Mouse (Mus musculus): Measurements from ENCODE around the gene Limch1. TPM values are rescaled to one million over a fixed set of nuclear protein-coding genes. Genes with fewer than 3 reads are reported as not detected.

The Limch1 gene
- polyA plus RNA-seq, 1 experiment from 2014 or later, result 48.4 TPM

DNA sequence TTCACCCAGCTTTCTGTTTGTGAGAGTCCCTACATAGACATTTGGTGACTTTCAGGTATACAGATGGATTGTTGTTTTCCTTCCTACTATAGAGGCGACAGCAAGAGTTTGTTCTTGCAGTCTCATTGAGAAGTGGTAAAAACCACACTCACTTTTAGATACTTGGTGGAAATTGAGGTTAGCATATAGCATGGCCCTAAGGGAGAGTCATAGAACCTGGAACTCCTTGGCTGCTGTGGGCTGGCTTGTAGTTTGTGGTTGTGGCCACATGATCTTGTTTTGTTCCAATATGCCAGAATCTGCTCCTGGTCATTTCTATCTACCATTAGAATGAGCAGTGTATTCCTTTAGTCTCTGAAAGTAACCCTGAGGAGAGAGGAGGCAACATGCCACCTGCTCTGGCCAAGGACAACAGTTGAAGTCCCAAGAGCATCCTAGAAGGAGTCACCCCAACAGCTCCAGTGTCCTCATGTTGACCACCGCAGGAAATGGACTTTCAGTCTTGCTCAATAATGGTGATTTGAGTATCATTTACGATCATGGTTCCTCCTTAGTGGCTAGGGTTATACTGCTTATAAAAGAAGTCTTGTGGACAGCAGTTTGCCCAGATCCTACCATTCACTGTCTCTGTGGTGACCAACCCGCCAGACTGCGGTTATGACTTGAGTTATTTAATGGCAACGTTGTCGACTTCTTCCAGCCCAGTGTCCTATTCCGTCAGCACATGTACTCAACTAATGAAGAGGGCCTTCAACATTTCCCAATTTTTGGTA lies 71.7 kb downstream of the Limch1 start:
- no peak overlapping the region for H3K27ac ChIP-seq

DNA sequence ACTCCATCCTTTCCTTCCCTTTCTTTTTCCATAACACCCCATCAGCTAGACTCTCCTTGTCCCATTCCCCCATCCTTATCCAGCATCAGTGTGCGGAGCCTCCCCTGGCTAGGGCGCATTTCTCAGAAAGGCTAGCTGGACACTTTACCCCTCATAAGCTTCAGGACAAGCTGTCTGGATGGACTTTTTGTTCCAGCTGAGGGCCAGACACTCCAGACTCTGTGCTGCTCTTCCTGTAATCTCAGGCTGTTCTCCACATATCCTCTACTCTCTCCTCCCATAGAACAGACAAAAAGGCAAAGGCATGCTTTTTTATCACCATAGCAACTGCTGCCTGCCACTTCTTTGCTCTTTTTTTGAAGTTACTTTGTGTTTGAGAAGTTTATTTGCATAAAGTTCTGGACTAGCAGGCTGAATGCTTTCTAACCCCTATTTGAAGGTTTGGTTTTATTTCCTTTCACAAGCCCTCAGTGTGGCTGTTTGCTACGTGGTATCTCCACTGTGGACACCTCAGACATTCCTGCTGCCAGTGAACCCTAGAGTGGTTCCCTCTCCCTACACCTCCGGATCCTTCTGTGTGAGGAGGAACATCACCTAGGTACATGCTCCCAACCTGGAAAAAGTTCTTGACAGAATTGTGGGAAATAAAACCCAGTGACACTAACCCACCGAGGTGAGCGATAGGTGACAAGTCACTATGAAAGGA lies 77.0 kb downstream of the Limch1 start:
- Histone ChIP-seq H3K27ac (no peak overlapping the region), H3K9me3 (replicated peaks) (no peaks in the 10 kb centered on the region), H3K4me2 (no peak overlapping the region), H3K4me3 (no peak overlapping the region), H3K36me3 (ENCODE audit: poor library complexity, severe bottlenecking) (no peaks in the 10 kb centered on the region), H3K27me3 (no peaks in the 10 kb centered on the region), H3K9ac (no peak overlapping the region), H3K4me1 (peaks cover 10% of the 10 kb centered on the region)
- 66% methylated on average over 6 of the region's 6 CpGs for WGBS
- ATAC-seq, result no peak

More for the DNA sequence above, 71.7 kb downstream of the Limch1 start:
- Histone ChIP-seq H3K9ac (no peak overlapping the region), H3K36me3 (ENCODE audit: poor library complexity, severe bottlenecking) (no peaks in the 10 kb centered on the region), H3K27me3 (no peaks in the 10 kb centered on the region), H3K4me1 (peaks cover 28% of the 10 kb centered on the region), H3K4me2 (no peak overlapping the region), H3K4me3 (no peak overlapping the region), H3K9me3 (replicated peaks) (no peaks in the 10 kb centered on the region)
- no peak for ATAC-seq
- 94% methylated on average over 8 of the region's 8 CpGs for WGBS

DNA sequence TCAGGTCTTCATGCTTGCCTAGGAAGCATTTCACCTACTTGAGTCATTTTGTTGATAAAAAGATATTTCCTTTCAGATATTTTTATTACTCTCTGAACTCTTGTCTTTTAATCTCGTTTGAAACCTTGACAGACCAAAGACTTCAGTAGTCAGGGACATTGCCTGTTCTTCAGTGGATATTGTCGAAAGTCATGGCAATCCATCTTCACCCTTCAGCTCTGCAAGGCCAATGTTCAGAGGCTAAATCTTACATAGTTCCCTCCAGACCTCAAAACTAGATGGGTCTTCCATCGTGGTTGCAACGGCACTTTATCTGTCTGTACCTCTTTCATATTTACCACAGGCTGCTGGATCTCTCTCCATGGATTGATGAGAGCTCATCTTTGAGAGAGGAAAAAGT lies 80.0 kb downstream of the Limch1 start:
- Histone ChIP-seq H3K4me1 (peaks cover 10% of the 10 kb centered on the region), H3K9me3 (replicated peaks) (no peaks in the 10 kb centered on the region), H3K27me3 (no peaks in the 10 kb centered on the region), H3K36me3 (ENCODE audit: poor library complexity, severe bottlenecking) (no peaks in the 10 kb centered on the region; the same call in 1 of the 2 replicates), H3K4me3 (no peak overlapping the region), H3K4me2 (no peak overlapping the region), H3K27ac (no peak overlapping the region), H3K9ac (no peak overlapping the region)
- WGBS, result 92% methylated on average over 4 of the region's 4 CpGs
- no peak for ATAC-seq

DNA sequence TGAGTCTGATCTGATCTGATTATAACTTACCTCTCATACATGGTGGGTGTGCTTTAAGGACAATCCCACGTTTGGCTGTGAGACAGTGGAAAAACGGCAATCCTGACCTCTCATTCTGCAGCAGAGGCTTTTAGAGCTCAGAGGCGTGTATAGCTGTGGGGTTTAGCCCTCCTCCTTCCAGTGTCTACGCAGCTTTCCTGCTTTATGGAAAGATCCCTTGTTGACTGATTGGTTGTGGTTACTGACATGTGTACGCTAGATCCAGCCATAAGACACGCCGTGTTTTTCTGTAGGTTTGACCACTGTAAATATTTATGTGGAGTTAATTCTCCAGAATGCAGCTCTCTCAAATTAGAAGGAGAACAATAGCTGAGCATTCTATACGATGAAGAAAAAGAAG lies 81.2 kb downstream of the Limch1 start:
- WGBS, result 77% methylated on average over 8 of the region's 8 CpGs
- Histone ChIP-seq H3K27ac (no peak overlapping the region), H3K4me2 (no peak overlapping the region), H3K9ac (no peak overlapping the region), H3K36me3 (ENCODE audit: poor library complexity, severe bottlenecking) (no peaks in the 10 kb centered on the region; the same call in 1 of the 2 replicates), H3K27me3 (no peaks in the 10 kb centered on the region), H3K9me3 (replicated peaks) (no peaks in the 10 kb centered on the region), H3K4me1 (peaks cover 10% of the 10 kb centered on the region), H3K4me3 (no peak overlapping the region)
- ATAC-seq, result no peak

DNA sequence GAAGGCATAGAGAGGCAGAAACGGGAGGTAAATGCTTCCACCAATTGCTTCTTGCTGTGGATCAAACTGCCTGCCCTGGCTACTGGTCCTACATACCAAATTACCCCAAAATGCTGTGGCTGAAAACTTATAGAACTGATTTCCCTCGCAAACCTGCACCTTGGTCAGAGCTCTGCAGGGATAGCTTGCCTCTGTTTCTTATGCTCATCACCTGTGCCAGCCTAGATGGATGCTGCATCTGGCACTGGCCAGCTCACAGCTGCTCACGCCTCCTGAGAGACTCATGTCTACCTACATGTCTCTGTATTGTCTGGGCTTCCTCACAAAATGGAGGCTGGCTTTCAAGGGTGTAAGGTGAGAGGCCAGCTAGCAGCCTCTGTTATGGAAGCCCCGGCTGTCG lies 83.9 kb downstream of the Limch1 start:
- 90% methylated on average over 5 of the region's 5 CpGs for WGBS
- H3K4me2 ChIP-seq, result no peak overlapping the region
- no peak overlapping the region for H3K27ac ChIP-seq
- no peak for ATAC-seq
- no peaks in the 10 kb centered on the region for H3K9me3 ChIP-seq (replicated peaks)
- H3K9ac ChIP-seq, result no peak overlapping the region
- H3K36me3 ChIP-seq (ENCODE audit: poor library complexity, severe bottlenecking), result no peaks in the 10 kb centered on the region; the same call in 1 of the 2 replicates
- H3K4me3 ChIP-seq, result no peak overlapping the region
- H3K4me1 ChIP-seq, result no peaks in the 10 kb centered on the region
- H3K27me3 ChIP-seq, result no peaks in the 10 kb centered on the region

DNA sequence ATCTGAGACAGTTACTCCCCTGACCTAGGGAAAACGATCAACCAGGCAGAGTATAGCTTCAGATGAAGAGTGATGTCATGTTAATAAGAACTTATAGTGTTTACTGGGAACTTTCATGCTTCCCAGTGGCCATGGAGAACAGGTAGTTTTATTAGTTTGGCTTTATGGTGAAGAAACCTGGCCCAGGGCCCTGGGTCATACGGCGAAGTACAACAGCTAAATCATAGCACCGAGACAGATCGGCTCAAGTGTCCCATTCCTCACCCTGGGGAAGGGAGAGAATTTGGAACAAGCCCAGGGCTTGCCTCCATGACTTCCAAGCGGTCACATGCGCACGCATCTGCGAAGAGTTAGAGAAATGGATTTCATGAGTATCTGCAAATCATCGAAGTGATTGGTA lies 84.6 kb downstream of the Limch1 start:
- Histone ChIP-seq H3K9ac (no peak overlapping the region), H3K27me3 (no peaks in the 10 kb centered on the region), H3K27ac (no peak overlapping the region), H3K4me2 (no peak overlapping the region), H3K9me3 (replicated peaks) (no peaks in the 10 kb centered on the region), H3K36me3 (ENCODE audit: poor library complexity, severe bottlenecking) (no peaks in the 10 kb centered on the region; the same call in 1 of the 2 replicates), H3K4me3 (no peak overlapping the region), H3K4me1 (no peaks in the 10 kb centered on the region)
- WGBS, result 97% methylated on average over 10 of the region's 10 CpGs
- ATAC-seq, result no peak

DNA sequence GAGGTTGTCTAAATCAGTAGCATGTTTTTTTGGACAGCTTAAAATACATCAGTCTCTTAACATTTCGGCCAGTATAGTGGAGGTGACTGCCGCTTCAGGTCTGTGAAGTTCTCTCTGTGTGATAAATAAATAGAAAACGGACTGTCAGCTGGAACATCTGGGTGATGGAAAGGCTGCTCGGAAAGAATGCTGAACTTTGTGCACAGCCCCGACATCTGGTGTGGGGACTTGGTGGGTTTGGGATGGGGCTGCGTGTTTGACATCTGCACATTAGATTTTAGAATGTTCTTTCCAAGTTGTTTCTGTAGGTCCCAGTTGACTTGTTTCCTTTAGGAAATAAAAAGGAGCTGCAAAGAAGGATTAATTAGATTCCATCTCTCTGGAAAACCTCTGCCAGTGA lies 89.1 kb downstream of the Limch1 start:
- whole genome bisulfite sequencing, result 90% methylated on average over 6 of the region's 6 CpGs

DNA sequence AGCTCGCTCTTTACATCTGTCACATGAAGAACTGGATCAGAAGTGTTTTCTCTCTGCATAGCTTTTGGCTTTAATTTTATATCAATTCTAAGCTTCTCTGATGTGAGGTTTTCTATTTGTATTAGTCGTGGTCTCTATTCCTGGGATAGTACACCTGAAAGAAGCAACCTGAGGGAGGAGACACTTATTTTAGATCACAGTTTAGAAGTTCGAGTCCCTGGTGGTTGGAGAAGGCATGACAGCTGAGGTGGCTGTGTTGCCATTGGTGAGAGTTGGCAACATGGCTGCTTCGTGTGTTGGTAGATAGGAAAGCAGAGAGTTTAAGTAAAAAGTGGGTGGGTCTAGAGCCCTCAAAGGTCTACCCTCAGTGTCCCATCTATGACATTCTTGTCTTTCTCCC lies 91.3 kb downstream of the Limch1 start:
- no peaks in the 10 kb centered on the region for H3K36me3 ChIP-seq (ENCODE audit: poor library complexity, severe bottlenecking)
- H3K27ac ChIP-seq, result no peak overlapping the region
- WGBS, result 88% methylated on average over 4 of the region's 4 CpGs
- no peaks in the 10 kb centered on the region for H3K9me3 ChIP-seq (replicated peaks)
- no peak overlapping the region for H3K9ac ChIP-seq
- no peaks in the 10 kb centered on the region for H3K27me3 ChIP-seq
- no peak overlapping the region for H3K4me2 ChIP-seq
- no peaks in the 10 kb centered on the region for H3K4me1 ChIP-seq
- ATAC-seq, result no peak
- no peak overlapping the region for H3K4me3 ChIP-seq

More for the DNA sequence above, 89.1 kb downstream of the Limch1 start:
- no peak overlapping the region for H3K4me3 ChIP-seq
- no peak overlapping the region for H3K4me2 ChIP-seq
- ATAC-seq, result no peak
- no peaks in the 10 kb centered on the region for H3K4me1 ChIP-seq
- no peak overlapping the region for H3K27ac ChIP-seq
- H3K27me3 ChIP-seq, result no peaks in the 10 kb centered on the region
- no peaks in the 10 kb centered on the region; the same call in 1 of the 2 replicates for H3K36me3 ChIP-seq (ENCODE audit: poor library complexity, severe bottlenecking)
- H3K9ac ChIP-seq, result no peak overlapping the region
- no peaks in the 10 kb centered on the region for H3K9me3 ChIP-seq (replicated peaks)

DNA sequence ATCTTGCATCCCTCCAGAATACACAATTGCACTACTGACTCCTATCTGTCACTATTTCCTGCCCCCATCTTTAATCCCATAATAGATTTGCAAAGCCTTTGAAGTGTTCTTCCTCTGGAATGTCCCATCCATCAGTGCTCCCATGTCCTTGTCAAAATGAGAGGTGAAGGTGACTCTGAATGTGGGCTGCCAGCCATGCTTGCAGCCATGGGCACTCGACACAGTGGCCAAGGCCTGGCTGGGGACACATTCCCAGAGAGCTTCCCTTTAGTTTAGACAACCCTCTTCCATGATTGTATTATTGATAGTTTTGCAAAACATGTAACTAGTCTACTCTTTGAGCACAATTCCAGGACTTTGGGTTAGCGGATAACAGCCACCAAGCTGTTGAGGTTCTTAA lies 96.3 kb downstream of the Limch1 start:
- Histone ChIP-seq H3K4me1 (no peaks in the 10 kb centered on the region), H3K4me2 (no peak overlapping the region), H3K27ac (no peak overlapping the region), H3K36me3 (ENCODE audit: poor library complexity, severe bottlenecking) (no peaks in the 10 kb centered on the region), H3K27me3 (no peaks in the 10 kb centered on the region), H3K9me3 (replicated peaks) (no peaks in the 10 kb centered on the region), H3K4me3 (no peak overlapping the region), H3K9ac (no peak overlapping the region)
- ATAC-seq, result no peak
- WGBS, result 96% methylated on average over 2 of the region's 2 CpGs

DNA sequence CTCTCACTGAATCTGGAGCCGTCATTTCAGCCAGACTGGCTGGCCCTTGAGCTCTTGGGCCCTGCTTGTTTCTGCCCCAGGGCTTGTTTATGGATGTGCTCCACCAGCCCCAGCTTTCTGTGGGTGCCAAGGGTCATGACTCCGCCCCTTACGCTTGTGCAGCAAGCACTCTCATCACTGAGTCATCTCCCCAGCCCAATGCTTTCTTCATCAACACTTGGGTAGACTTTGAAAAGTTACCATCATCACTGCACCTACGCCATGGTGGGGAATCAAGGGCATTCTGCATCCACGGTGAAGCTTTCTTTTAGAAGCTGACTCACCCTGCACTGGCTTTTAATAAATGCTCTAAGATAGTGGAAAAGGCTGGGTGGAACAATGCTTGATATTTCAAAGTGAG lies 97.1 kb downstream of the Limch1 start:
- H3K27me3 ChIP-seq, result no peaks in the 10 kb centered on the region

DNA sequence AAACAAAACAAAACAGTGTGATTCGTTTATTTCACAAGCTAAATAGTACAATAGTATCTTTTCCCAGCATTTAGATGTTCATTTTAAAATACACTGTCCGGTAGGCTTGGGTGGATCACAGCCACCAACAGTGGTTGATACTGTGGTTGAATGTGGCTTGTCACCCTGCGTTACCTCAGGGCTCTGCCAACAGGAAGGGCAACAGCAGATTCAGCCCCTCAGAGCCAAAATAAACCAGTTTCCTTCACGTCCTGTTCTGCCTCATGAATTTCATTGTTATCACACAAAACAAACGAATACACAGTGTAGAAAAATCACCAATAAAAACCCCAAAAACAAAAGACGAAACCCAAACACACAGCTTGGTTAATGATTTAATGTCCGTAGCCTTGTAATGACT lies 102.5 kb downstream of the Limch1 start:
- Histone ChIP-seq H3K27ac (no peak overlapping the region), H3K4me2 (no peak overlapping the region), H3K9me3 (replicated peaks) (no peaks in the 10 kb centered on the region), H3K9ac (no peak overlapping the region), H3K27me3 (no peaks in the 10 kb centered on the region), H3K4me1 (peaks cover 19% of the 10 kb centered on the region), H3K36me3 (ENCODE audit: poor library complexity, severe bottlenecking) (no peaks in the 10 kb centered on the region), H3K4me3 (no peak overlapping the region)
- 75% methylated on average over 7 of the region's 7 CpGs for WGBS
- no peak for ATAC-seq

More for the DNA sequence above, 97.1 kb downstream of the Limch1 start:
- H3K9ac ChIP-seq, result no peak overlapping the region
- no peak for ATAC-seq
- H3K9me3 ChIP-seq (replicated peaks), result no peaks in the 10 kb centered on the region
- no peak overlapping the region for H3K4me3 ChIP-seq
- no peaks in the 10 kb centered on the region for H3K4me1 ChIP-seq
- H3K36me3 ChIP-seq (ENCODE audit: poor library complexity, severe bottlenecking), result no peaks in the 10 kb centered on the region
- no peak overlapping the region for H3K27ac ChIP-seq
- WGBS, result 99% methylated on average over 5 of the region's 5 CpGs
- H3K4me2 ChIP-seq, result no peak overlapping the region

DNA sequence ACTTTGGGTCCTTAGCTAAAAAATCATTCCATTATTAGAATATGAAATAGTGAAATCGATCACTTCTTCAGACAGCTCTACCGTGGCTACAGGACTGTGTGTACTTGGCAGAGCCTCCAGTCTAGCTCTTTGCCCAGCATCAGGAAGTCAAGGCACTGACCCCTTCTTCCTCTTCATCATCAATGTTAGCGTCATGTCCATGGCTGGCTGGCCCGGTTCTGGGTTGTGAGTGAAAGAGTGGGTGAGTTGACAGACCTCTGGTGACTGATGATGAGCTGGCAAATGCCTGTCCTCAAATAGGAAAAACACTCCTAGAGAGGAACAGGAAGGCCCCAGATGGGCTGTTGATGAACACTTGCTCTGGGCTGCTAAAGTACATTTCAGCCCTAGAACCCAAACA lies 103.5 kb downstream of the Limch1 start:
- Histone ChIP-seq H3K9me3 (replicated peaks) (no peaks in the 10 kb centered on the region), H3K4me2 (no peak overlapping the region), H3K27me3 (no peaks in the 10 kb centered on the region)

More for the DNA sequence above, 103.5 kb downstream of the Limch1 start:
- no peak overlapping the region for H3K27ac ChIP-seq
- H3K4me1 ChIP-seq, result peaks cover 19% of the 10 kb centered on the region
- ATAC-seq, result no peak
- H3K9ac ChIP-seq, result no peak overlapping the region
- no peaks in the 10 kb centered on the region for H3K36me3 ChIP-seq (ENCODE audit: poor library complexity, severe bottlenecking)
- no peak overlapping the region for H3K4me3 ChIP-seq
- 89% methylated on average over 4 of the region's 4 CpGs for WGBS
